Mouse (Mus musculus) neural tube, embryonic 14.5 days (tissue): ENCODE measurements around the gene Rcc1l. TPM values are rescaled to one million over a fixed set of nuclear protein-coding genes. Genes with fewer than 3 reads are reported as not detected.
A peak's percentile ranks its signal among the peaks of the same experiment; 100 is the strongest.

Source experiments
- ATAC-seq: fragments of 200-750 bp; cut with Nextera tagmentation; 2 replicates; pipeline ENCODE4 v1.8.0; 2017; ENCODE audit warnings: low read depth, mild to moderate bottlenecking, moderate TSS enrichment, moderate library complexity
- H3K27ac ChIP-seq: fragments of 300-500 bp; sonication (generic); 2 replicates; pipeline ENCODE4 v1.5.1; 2014; ENCODE audit warnings: low read depth, mild to moderate bottlenecking, control low read depth, low read length, moderate library complexity, mixed read lengths
- H3K27me3 ChIP-seq: fragments of 300-500 bp; sonication (generic); 2 replicates; pipeline ENCODE4 v1.6.1; 2014; ENCODE audit warnings: low read length; ENCODE audit not compliant: control insufficient read depth, insufficient read depth
- H3K36me3 ChIP-seq: fragments of 300-500 bp; sonication (generic); 2 replicates; pipeline ENCODE4 v1.6.1; 2014; ENCODE audit warnings: low read length, mixed read lengths; ENCODE audit not compliant: control insufficient read depth, insufficient read depth
- H3K4me1 ChIP-seq: fragments of 300-500 bp; sonication (generic); 2 replicates; pipeline ENCODE4 v1.6.1; 2014; ENCODE audit warnings: low read length; ENCODE audit not compliant: control insufficient read depth, insufficient read depth
- H3K4me2 ChIP-seq: fragments of 300-500 bp; sonication (generic); 2 replicates; pipeline ENCODE4 v1.6.1; 2014; ENCODE audit warnings: mild to moderate bottlenecking, low read depth, low read length, control low read depth
- H3K4me3 ChIP-seq: fragments of 300-500 bp; sonication (generic); 2 replicates; pipeline ENCODE4 v1.5.1; 2014; ENCODE audit warnings: low read depth, low read length, control low read depth, mixed read lengths
- H3K9ac ChIP-seq: fragments of 300-500 bp; sonication (generic); replicated peaks from 2 replicates; pipeline ENCODE4 v1.6.1; 2014; ENCODE audit warnings: low read depth, mild to moderate bottlenecking, control low read depth, low read length, mixed read lengths
- H3K9me3 ChIP-seq: fragments of 300-500 bp; sonication (generic); 2 replicates; pipeline ENCODE4 v1.6.1; 2016; ENCODE audit warnings: low read length; ENCODE audit not compliant: control insufficient read depth
- WGBS: fragments of 180-500 bp; shearing (Covaris S2); extraction: QIAGEN DNeasy Blood & Tissue Kit; methylation state at CpG from one replicate; pipeline ENCODE4 v1.1.7; 2014; 5-methylcytosine and 5-hydroxymethylcytosine counted together
- polyA plus RNA-seq: library from polyadenylated mRNA; unstranded; fragments of >200 nt; fragmentation: Nextera tagmentation; extraction: Ambion mirVana; gene quantifications from 2 replicates; pipeline ENCODE4 v1.2.1, GENCODE M21; 2014

Rcc1l gene
- 16.7 and 17.5 TPM in 2 replicates for polyA plus RNA-seq

DNA sequence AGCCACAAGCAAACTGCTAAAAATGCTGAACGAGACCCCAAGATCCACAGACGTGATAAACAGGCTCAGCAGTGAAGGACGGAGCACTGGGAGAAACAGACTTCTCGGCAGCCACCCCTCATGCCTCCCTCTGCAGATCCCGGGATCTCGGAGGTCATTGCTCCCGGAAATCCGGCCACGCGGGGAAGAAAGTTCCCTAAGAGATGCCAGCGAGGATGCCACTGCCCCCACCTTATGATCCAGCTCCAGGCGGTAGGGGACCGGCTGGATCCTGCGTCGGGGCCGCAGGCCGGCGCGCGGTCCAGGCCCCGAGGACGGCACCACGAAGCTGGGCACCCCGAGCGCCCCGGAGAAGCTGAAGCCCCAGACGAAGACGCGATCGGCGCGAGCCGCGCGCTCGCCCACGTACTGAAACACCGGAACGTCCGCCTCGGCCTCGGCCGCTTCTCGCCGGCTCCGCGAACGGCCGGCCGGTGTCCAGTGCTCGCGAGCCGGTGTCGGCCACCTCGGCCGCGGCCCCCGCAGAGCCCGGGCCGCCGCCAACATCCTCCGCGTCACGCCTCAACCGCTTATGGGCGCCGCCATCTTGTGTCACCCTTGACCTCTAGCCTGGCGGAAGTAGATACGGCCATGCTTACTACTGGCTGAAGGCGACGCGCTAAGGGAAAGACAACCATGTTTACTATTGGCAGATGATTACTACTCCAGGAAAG lies at the start of gene Rcc1l:
Gene Rcc1l, minus strand, starts transcription at position 606 of the 713 bp plus-strand sequence.
- Histone ChIP-seq H3K36me3 (no peaks in the 10 kb centered on the region), H3K4me2 (peak within 1 kb of the TSS; percentile 81), H3K9me3 (no peaks in the 10 kb centered on the region), H3K27ac (peak within 1 kb of the TSS; percentile 57; the same call in 1 of the 2 replicates), H3K4me1 (peaks cover 8% of the 10 kb centered on the region), H3K4me3 (peak within 1 kb of the TSS; percentile 94), H3K9ac (peak within 1 kb of the TSS; percentile 69), H3K27me3 (no peaks in the 10 kb centered on the region)
- WGBS = under 1% methylated on average over 61 of the region's 72 CpGs
- ATAC-seq = peak; percentile 80

- no peaks in the 10 kb centered on the region for H3K9me3 ChIP-seq
- H3K27me3 ChIP-seq = peaks cover 2% of the 10 kb centered on the region; the same call in 1 of the 2 replicates
- no peak overlapping the region for H3K9ac ChIP-seq
- no peak overlapping the region for H3K27ac ChIP-seq
- 85% methylated on average over 30 of the region's 30 CpGs for WGBS
- no peak for ATAC-seq
- H3K4me3 ChIP-seq = no peak overlapping the region
- H3K36me3 ChIP-seq = no peaks in the 10 kb centered on the region
- no peak overlapping the region for H3K4me2 ChIP-seq
- H3K4me1 ChIP-seq = peaks cover 6% of the 10 kb centered on the region; the same call in 1 of the 2 replicates
Measured at GRCm38 (mm10) chr5:134225110-134225901, 48.7 kb upstream of the Rcc1l start.

DNA sequence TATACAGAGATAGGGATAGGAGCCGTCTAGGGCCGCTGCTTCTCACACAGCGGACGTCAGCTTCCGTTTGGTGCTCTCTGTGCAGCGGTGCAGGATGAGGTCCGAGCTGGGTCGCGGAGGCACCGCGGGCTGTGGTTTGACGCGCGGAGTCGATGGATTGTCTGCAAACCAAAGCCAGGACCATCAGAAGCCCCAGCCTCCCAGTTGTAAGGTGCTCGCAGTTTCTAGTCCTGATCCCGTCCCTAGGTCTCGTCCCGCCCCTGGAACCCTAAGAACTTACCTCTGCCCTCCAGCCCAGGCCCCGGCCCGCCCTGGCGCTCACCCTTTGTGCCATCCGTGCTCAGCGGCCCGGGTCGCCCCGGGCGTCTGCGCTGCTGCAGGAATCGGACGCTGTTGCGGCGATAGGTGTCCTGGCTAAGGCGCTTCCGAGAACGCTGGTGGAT lies 45.2 kb upstream of the Rcc1l start:
- no peaks in the 10 kb centered on the region for H3K9me3 ChIP-seq
- peaks cover 2% of the 10 kb centered on the region; the same call in 1 of the 2 replicates for H3K27me3 ChIP-seq
- peak overlapping the region; percentile 9; the same call in 1 of the 2 replicates for H3K4me3 ChIP-seq
- H3K9ac ChIP-seq = peak overlapping the region; percentile 50
- ATAC-seq = no peak
- H3K4me2 ChIP-seq = peak overlapping the region; percentile 49
- WGBS = 2% methylated on average over 36 of the region's 36 CpGs
- 0 out of 2 replicates have a peak, but pooled peaks cover 3% of the 10 kb centered on the region for H3K36me3 ChIP-seq
- H3K4me1 ChIP-seq = peaks cover 6% of the 10 kb centered on the region; the same call in 1 of the 2 replicates
- no peak overlapping the region for H3K27ac ChIP-seq

DNA sequence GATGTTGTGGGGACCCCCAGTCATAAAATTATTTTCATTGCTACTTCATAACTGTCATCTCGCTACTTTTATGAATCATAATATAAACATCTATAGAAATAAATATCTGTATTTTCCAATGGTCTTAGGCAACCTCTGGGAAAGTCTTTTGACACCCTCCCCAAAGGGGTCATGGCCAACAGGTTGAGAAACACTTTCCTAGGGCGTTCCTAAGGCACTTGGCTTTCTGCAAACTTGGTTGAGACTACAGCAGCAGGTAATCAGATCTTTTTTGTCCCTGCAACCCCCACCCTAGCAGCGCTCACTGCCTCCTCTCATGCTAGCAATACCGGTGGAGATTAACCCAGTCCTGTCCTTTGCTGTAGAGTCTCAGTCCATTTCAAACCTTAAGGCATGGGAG lies 44.7 kb upstream of the Rcc1l start:
- Histone ChIP-seq H3K4me3 (no peak overlapping the region), H3K27me3 (peaks cover 2% of the 10 kb centered on the region; the same call in 1 of the 2 replicates), H3K4me2 (no peak overlapping the region; the same call in 1 of the 2 replicates), H3K4me1 (peaks cover 6% of the 10 kb centered on the region; the same call in 1 of the 2 replicates), H3K27ac (no peak overlapping the region), H3K9me3 (no peaks in the 10 kb centered on the region), H3K36me3 (0 out of 2 replicates have a peak, but pooled peaks cover 3% of the 10 kb centered on the region), H3K9ac (no peak overlapping the region)
- no peak for ATAC-seq
- 48% methylated on average over 4 of the region's 4 CpGs for WGBS

DNA sequence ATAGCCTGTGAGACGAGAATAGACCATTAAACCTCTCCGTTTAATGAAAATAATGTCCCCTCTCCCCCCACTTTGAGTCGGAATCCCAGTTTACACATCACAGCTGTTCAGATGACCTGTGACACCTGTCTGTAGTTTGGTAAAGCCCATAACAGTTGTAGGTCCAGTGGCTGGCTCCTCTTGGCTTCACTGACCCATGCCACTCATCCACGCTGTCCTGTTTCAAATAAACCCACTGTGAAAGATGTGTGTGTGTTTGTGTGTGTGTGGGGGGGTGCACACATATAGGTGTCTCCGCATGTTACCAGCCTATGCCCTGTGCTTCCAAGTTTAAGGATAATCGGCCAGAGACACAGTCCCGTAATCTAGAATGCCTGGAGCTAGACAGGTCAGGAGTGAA lies 41.3 kb upstream of the Rcc1l start:
- H3K4me3 ChIP-seq = no peak overlapping the region
- 0 out of 2 replicates have a peak, but pooled peaks cover 10% of the 10 kb centered on the region for H3K36me3 ChIP-seq
- no peak overlapping the region for H3K9ac ChIP-seq
- ATAC-seq = no peak
- peaks cover 6% of the 10 kb centered on the region; the same call in 1 of the 2 replicates for H3K4me1 ChIP-seq
- no peak overlapping the region for H3K4me2 ChIP-seq
- 91% methylated on average over 7 of the region's 7 CpGs for WGBS
- no peak overlapping the region for H3K27ac ChIP-seq
- H3K27me3 ChIP-seq = peaks cover 2% of the 10 kb centered on the region; the same call in 1 of the 2 replicates
- no peaks in the 10 kb centered on the region for H3K9me3 ChIP-seq

DNA sequence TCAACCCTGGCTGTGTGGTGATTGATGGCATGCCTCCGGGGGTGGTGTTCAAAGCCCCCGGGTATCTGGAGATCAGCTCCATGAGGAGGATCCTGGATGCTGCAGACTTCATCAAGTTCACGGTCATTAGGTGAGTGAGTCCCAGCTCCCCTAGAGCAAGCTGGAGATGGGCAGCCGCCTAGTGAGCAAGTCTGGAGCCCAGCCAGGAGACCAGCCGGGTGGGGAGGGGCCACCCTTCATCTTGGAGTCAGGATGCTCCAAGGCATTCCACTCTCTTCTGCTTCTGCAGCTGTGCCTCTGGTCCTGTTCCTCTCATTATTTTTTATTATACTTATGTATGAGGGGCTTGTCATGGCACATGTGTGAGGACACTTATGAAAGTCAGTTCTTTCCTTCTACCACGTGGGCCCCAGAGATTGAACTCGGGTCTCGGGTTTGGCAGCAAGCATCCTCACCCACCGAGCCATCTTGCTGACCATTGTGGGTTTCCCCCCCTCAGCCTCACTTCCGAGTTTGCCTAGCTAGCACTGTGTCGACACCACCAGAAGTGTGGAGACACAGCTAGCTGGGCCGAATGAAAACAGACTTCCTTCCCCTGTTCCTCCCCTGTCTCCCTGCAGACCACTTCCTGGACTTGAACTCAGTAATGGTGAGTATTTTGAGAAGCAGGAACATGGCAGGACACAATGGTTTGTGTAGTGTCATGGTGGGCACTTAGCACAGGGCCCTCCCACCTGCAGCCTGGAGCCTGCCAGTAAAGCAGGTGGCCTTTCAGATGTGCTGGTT lies 37.6 kb upstream of the Rcc1l start:
- WGBS = 64% methylated on average over 12 of the region's 12 CpGs
- Histone ChIP-seq H3K9me3 (no peaks in the 10 kb centered on the region), H3K4me1 (no peaks in the 10 kb centered on the region), H3K4me2 (no peak overlapping the region), H3K36me3 (0 out of 2 replicates have a peak, but pooled peaks cover 10% of the 10 kb centered on the region), H3K4me3 (no peak overlapping the region), H3K27ac (no peak overlapping the region), H3K9ac (no peak overlapping the region), H3K27me3 (no peaks in the 10 kb centered on the region)
- no peak for ATAC-seq

DNA sequence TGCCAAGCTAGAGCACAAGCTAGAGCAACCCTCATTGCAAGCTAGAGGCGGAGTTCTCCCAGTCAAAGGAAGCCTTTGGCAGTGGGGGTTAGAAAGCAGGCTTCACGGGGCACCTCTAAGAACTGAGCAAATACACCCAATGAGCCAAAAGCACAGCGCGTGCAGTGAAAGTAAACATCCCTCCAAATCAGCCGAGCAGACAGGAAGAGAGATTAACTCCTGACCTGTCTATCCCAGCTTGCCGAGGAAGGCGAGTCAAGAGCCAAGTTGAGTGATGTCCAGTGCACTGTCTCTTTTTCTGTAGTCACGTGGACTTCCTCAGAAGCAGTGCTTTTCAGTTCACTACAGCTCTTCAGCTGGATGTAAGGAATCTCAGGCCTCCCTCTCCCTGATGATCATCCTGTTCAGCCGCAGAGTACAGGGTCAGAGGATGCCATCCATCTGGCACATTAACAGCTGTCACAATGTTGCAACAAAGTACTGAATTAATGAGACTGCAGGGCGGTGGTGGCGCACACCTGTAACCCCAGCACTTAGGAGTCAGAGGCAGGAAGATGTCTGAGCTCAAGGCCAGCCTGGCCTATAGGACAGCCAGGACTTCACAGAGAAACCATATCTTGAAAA lies 33.5 kb upstream of the Rcc1l start:
- H3K9me3 ChIP-seq = no peaks in the 10 kb centered on the region
- ATAC-seq = no peak
- no peak overlapping the region for H3K27ac ChIP-seq
- no peak overlapping the region for H3K4me3 ChIP-seq
- H3K9ac ChIP-seq = no peak overlapping the region
- H3K4me2 ChIP-seq = no peak overlapping the region
- H3K36me3 ChIP-seq = 0 out of 2 replicates have a peak, but pooled peaks cover 7% of the 10 kb centered on the region
- 68% methylated on average over 11 of the region's 11 CpGs for whole genome bisulfite sequencing
- H3K27me3 ChIP-seq = no peaks in the 10 kb centered on the region
- no peaks in the 10 kb centered on the region for H3K4me1 ChIP-seq

- H3K9ac ChIP-seq = no peak overlapping the region
- no peaks in the 10 kb centered on the region for H3K9me3 ChIP-seq
- H3K27me3 ChIP-seq = no peaks in the 10 kb centered on the region
- 84% methylated on average over 10 of the region's 10 CpGs for WGBS
- no peak overlapping the region for H3K4me2 ChIP-seq
- no peak overlapping the region for H3K4me3 ChIP-seq
- ATAC-seq = no peak
- no peaks in the 10 kb centered on the region for H3K4me1 ChIP-seq
- peaks cover 4% of the 10 kb centered on the region; the same call in 1 of the 2 replicates for H3K36me3 ChIP-seq
- H3K27ac ChIP-seq = no peak overlapping the region
Measured at GRCm38 (mm10) chr5:134206721-134207120, 30.1 kb upstream of the Rcc1l start.
